Mouse (Mus musculus) heart, postnatal 10 days (tissue): Measurements from ENCODE around the gene Alox12b. TPM values are rescaled to one million over a fixed set of nuclear protein-coding genes. Genes with fewer than 3 reads are reported as not detected.
A peak's percentile ranks its signal among the peaks of the same experiment; 100 is the strongest.

Experiments
- DNase-seq, 2 experiments: peaks; one replicate each; pipeline ENCODE4 v3.0.0; 2021
- intact Hi-C: fragments of 180-260 bp; cut with DNase I; formaldehyde crosslinking; loops from one replicate; pipeline ENCODE4 v1.15.1; 2025
- total RNA-seq, 2 experiments: library from RNA; stranded (reverse); gene quantifications; 2 replicates each; pipeline ENCODE4 v1.2.3; 2021

The Alox12b gene
- total RNA-seq: not detected

DNA sequence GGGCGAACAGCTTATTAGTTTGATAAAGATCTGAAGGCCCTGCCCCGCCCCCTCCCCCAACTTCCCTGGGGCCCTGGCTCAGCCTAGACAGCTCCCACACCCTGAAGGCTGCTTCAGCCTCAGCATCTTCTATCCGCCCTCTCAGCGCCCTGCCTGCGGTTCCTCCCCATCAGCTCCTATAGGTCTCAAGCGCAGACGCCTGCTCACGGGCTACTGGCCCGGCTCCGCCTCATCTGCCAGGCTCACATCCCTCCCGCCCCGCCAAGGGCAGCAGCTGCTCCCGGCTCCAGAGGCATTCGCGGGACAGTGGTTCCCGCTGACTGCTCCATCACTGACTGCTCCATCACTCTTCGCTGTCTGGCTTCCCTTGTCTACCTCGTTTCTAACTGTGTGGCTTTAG lies at the start of gene Alox12b:
TSS of gene Alox12b (plus strand) at position 190 of the 400 bp plus-strand sequence.
- no peak for DNase-seq
- intact Hi-C loops: no loop called here

DNA sequence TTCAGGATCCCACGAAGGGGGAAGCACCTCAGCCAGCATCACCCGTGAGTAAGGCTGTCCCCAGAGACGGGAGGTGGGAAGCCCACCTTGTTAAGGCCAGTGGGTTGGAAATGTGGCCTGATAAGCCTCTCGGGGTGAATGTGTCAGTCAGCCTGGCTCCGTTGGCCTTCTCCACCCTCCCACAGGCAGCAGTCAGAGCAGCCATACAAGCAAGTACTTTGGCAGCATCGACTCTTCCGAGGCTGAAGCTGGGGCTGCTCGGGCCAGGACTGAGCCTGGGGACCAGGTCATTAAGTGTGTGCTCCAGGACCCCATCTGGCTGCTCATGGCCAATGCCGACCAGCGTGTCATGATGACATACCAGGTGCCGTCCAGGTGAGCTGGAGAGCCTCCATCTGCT lies 49.1 kb upstream of the Alox12b start:
- DNase-seq: no peak

DNA sequence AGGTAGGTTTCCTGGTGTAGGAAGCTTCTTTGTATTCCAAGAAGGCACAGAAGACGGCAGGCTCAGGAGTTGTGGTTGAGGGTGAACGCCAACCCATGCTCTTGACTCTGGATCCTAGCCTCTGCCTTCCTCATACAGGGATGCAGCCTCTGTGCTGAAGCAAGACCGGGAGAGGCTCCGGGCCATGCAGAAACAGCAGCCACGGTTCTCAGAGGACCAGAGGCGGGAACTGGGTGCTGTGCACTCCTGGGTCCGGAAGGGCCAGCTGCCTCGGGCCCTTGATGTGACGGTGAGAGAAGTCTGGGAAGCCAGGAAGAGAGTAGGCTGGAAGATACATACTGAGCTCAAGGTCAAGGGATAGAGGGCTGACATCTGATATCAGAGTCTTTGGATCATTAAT lies 48.6 kb upstream of the Alox12b start:
- no peak for DNase-seq
- intact Hi-C loops: no loop called here

More for the DNA sequence above, 49.1 kb upstream of the Alox12b start:
- intact Hi-C loops: no loop called here

DNA sequence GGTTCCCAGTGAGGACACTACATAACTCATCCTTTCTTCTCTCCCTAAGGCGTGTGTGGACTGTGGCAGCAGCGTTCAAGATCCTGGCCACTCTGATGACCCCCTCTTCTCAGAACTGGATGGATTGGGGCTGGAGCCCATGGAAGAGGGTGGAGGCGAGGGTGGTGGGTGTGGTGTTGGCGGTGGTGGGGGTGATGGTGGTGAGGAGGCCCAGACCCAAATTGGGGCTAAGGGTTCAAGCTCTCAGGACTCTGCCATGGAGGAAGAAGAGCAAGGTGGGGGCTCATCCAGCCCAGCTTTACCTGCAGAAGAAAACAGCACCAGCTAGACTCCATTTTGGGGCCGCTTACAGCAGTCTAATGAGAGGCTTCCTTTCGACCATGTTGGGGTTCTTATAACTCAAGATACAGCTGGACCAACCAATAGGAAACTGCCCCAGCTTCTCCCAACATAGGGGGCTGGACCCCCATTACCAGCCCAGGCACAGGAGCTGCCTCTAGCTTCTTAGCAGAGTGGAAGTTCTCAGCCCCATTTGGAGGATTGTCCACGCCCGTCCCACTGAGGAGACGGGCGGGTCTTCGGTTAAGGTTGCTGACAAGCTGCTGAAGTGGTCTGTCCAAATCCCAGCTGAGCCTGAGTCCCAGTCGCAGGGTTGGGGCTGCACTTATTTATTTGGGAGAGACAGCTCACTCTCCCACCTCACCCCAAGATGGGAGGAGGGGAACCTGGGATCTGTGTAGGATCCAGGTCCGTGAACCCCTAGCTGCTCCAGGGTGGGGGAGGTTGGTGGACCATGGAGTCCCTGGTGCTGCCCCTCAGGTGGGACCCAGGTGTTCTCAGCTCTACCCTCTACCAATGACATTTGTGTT lies 47.5 kb upstream of the Alox12b start:
- DNase-seq: no peak
- intact Hi-C loops: no loop called here

DNA sequence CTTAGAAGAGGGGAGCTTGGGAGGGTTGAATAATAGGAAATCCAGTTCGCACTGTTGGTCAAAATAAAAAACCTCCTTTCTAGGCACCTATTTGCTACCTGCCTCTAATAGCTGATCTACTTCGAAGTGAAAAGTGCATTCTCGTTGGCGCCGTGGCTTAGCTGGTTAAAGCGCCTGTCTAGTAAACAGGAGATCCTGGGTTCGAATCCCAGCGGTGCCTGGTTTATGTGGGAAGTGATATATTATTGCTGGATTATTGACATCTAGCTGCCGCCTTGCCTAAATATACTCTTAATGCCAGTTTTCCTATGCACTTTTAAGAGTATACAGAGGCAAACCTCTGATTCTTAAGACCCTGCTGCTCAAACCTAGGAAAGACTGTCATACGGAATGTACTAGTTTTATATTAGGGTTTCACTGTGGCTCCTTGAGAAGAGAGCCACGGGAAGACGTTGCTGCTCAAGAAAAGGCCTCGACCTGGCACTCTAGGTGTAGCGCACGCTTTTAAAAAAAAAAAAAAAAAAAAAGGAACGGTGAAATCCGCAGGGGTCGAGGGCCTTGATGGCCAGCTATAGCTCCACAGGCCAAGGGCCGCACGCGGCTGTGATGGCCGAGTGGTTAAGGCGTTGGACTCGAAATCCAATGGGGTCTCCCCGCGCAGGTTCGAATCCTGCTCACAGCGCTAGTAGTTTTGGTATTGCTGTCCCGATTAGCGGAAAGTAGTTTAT lies 46.3 kb upstream of the Alox12b start:
- intact Hi-C loops: no loop called here
- peak; percentile 96 to 98 for DNase-seq

DNA sequence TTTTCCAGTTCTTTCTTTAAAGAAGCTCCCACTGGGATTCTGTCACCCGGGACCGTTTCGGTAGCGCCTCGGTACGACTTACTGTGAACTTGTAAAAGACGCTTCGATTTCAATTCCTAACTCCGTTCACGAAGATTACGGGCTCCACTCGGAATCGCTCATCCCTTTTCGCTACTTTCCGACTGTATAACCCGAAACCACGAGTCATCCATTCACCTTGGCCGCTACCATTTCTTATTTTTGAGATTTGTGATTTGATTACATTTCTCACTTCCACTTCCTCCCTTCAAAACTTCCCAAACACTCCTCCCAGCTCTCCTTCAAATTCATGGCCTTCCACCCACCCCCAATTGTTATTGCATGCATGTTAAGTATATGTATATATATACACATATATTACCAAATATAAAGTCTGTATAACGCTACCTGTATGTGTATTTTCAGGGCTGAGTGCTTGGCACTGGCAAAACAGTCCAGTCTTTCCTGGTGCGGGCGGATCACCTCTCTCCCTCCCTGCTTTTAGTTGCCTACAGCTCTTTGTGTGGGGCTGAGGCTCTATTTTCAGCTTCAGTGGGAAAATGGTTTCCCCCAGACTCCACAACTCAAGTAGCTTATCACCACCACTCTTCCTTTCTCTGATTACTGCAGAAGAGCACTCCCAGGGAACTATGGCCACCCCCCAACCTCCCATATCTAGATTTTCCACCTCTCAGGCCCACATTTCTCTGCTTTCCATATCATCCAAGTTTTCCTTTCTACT lies 45.6 kb upstream of the Alox12b start:
- intact Hi-C loops: no loop called here
- no peak for DNase-seq

DNA sequence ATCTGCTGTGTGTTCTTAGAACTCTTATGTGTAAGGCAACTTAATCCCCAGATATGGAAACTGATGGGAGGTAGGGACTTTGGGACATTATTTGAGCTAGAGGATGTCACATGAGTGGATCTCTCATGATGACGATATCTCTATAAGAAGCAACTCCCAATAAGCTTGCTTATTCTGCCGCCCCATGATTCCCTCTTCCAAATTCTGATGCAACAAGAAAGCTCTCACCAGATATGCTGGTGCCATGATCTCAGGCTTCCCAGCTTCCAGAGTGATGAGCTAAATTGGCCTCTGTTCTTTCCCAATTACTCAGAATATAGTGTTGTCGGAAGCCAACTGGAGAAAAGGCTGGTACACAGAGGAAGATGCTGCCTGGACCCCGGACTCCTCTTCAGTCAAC lies 44.9 kb upstream of the Alox12b start:
- no peak for DNase-seq
- intact Hi-C loops: no loop called here

DNA sequence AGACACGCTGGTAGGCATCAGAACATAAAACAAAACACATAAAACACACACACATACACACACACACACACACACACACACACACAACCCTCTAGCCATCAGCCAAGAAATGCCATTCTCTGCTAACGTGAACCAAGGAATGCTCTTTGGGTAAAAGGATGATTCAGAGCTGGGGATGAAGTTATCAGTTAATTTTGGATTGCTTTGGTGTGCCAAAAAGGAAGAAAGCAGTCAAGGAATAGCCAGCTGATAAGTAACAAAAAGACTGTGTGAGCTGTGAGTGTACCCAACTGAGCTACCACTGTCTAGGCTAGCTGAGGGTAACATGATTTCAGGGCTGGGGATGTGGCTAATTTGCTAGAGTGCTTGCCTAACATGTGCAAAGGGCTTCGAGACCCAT lies 42.8 kb upstream of the Alox12b start:
- intact Hi-C loops: loop anchor here (2.0 kb wide), 1 partner anchor 13 kb away; no protein-coding TSS in a partner anchor
- no peak for DNase-seq

DNA sequence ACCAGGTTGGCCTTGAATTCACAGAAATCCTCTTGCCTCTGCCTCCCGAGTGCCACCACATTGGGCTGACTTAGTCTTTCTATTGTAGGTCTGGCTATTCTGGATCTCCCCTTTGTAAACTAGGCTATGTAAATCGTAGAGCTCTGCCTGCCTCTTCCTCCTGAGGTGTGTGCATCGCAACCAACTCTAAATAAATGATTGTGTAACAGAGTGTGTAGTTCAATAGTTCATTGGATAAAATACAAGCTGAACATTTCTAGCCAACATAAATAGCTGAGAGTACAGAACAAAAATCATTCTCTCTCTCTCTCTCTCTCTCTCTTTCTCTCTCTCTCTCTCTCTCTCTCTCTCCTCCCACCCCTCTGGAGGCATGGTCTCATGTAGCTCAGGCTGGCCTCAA lies 42.2 kb upstream of the Alox12b start:
- intact Hi-C loops: loop anchor here (2.0 kb wide), 1 partner anchor 14 kb away; no protein-coding TSS in a partner anchor
- DNase-seq: no peak

DNA sequence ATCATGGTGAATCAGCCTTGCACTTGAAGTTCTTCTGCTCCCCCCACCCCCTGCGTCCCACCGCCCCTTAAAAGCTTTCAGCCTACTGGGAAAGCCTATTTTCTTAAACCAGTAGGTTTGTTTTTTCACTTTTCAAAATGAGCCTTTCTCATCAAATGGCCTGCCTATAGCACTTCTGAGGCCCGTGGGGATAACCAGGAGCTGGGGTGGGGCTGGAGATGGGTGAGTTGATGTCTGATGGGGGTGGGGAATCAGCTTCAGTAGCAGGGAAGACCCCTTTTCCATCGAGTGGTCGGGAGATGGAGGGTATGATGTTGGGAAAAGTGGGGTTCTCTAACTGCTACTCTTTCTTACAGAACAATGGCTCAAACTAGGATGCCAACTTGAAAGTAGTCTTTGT lies 39.9 kb upstream of the Alox12b start:
- DNase-seq: no peak
- intact Hi-C loops: no loop called here

DNA sequence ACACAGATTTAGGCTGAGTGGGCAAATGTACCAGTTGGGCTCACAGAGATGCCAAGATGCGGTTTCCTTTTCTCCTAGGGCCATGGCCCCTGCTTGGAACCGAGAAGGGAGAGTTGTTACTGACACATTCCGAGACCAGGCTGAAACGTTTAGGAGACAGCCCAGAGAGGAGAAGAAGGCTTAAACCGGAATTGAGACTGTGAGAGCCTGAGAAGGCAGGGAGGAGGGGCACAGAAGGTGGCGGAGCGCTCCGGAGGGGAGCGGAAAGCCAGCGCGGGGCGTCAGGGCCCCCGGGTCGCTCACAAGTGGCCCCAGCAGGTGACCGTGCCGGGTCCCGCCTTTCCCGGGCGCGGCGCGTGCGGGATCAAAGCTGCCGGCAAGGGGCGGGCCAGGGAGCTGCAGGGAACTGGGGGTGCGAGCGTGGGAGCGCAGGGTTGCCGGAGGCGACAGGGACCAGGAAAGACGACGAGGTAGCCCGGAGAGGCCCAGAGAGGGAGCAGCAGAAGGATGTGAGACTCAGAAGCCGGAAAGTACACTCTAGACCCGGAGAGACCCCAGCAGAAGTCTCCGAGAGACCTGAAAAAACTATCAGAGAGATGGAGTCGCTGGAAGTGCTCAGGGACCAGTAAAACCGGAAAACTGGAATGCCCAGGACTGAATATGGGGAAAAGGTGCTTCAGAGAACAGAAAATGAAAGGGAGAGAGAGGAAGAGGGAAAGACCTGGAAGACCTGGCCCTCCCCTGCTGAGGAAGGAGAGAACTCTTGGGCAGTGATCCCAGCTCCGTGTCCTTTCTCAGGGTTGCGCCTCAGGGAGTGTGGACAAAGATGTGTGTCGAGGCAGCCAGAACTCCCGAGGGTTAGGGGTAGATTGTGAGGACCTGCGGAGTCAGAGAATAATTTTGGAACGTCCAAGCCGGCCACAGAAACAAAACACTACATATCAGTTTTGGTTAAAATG lies 38.8 kb upstream of the Alox12b start:
- peak; percentile 76 to 79 for DNase-seq
- intact Hi-C loops: no loop called here

DNA sequence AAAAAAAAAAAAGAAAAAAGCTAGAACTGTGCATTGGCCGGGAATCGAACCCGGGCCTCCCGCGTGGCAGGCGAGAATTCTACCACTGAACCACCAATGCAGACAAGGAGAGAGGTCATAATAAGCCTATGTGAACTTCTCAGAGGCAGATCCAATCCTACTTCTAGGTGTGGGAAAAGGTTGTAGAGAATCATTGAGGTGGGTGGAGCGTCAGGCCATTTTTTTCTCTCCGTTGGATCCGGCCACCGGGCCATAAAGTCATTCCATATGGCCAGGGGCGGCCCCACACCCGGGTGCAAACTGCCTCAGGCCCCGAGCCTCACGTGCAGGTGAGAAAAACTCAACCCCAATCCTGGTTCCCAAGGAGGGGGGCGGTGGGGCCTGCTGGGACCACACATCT lies 38.0 kb upstream of the Alox12b start:
- peak; percentile 92 to 95 for DNase-seq
- intact Hi-C loops: no loop called here

DNA sequence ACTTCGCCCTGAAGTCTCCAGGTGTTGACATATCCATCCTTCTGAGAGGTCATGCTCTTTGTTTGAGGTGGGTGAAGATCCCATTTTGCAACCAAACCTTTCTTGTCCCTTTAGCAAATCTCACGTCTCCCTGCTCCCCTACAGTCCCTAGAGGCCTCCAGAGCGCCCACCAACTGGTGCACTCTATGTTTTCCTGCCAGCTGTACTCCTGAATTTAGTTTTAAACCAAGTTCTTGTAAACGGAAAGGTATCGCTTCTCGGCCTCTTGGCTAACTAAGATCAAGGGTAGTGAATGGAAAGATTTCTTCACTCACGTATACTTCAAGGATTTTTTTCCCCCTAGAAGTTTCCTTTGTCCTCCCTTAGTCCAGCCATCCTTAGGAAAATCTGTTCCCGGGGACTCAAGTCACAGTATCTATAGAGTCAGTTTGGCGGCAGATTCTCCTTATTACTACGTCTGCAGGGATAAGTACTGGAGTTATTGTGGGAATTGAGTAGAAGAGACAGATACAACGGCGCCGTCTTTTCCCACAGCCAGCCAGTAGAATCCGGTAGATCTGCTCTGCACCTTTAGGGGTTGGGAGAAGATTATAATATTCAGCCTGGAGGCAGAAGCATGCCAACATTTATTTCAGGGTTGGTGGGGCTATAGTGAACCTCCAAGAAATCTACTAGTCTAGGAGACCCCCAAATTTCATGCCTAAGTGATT lies 37.2 kb upstream of the Alox12b start:
- intact Hi-C loops: no loop called here
- DNase-seq: no peak

DNA sequence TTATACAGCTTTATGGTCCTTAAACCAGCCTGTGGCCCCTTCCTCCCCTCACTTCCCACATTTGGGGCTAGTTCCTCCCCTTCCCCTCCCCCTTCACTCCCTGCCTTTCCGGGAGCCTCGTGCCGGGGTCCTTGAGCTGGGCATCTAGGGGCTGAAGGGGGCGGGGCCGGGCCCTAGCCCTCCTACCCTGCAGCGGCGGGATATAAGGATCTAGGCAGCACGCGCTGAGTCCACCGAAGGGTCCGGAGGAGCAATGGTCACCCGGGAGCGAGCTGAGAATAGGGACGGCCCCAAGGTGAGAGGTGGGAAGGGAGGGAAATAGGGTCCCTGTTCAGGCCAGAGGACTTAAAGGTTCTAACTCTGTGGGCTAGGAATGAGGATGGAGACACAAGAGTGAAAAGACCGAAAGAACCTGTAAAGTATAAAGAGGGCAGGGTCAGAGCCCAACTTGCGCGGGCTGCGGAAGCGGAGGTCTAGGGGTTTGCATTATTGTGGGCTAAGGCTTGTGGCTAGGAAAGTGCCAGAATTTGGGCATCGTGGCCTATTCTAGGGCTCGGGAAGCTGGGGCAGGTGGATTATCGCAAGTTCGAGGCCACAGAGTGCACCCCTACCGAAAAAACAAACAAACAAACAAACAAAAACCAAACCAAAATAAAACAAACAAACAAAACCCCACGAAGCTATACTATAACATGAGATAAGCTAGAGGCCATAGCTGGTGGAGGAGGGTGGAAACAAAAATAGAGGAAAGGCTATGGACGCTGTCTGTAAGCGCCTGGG lies 36.4 kb upstream of the Alox12b start, which contains the start of gene Hes7:
TSS of gene Hes7 (plus strand) at position 184 of the 780 bp plus-strand sequence.
- intact Hi-C loops: no loop called here
- DNase-seq: no peak

DNA sequence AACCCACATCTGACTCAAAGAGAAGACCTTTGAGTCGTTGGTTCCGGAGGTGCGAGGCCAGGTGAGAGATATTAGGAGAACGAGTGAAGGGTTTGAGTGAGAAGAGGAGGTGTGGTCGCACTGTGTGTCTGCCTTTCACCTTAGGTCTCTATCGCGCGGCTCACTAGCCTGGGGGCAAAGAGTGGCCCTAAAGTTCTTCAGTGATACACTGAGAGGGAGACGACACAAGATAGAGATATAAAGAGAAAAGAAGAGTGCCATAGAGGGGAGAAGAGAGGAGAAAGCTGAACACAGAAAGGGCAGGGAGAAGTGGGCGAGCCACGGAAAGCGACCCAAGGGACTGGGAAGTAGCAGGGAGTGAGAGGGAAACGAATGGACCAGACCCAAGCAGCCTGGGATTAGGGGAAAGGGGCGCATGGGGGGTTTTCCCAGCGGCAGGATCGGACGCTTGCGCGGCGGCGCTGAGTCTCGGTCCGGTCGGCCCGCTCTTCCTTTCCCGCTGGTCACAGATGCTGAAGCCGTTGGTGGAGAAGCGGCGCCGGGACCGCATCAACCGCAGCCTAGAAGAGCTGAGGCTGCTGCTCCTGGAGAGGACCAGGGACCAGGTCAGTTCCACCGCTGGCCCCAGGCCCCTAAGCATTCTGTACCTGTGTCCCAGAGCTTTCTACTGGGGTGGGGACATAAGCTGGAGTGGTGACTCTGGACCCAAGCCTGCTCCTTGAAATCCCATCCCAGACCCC lies 35.6 kb upstream of the Alox12b start:
- DNase-seq: peak; percentile 57 to 58
- intact Hi-C loops: no loop called here

DNA sequence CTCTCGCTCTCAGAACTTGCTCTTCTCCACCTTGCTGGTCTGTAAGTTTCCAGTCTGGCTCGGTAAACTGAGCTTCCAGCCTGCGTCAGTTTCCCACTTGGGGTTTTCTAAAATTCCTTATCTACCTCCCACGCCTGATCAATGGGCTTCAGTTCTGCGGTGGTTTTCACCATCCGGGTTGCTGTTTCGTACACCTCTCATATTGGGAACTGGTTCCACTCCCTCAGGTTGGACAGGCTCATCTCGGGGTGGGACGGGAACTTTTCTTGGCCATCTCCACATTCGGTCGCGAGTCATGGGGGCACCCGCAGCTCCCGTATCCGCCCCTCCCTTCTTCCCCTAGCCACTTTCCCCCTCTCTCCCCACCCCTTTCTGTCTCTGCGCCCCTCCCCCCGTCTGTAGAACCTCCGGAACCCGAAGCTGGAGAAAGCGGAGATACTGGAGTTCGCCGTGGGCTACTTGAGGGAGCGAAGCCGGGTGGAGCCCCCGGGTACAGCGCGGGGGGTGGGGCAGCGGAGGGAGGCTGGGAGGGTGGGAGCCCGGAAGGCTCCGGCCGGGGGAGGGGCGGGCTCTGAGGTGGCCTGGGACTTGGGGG lies 35.0 kb upstream of the Alox12b start:
- no peak for DNase-seq
- intact Hi-C loops: loop anchor here (1.0 to 2.0 kb wide), 2 partner anchors 33 to 55 kb away; partner anchors contain the start of gene Vamp2

DNA sequence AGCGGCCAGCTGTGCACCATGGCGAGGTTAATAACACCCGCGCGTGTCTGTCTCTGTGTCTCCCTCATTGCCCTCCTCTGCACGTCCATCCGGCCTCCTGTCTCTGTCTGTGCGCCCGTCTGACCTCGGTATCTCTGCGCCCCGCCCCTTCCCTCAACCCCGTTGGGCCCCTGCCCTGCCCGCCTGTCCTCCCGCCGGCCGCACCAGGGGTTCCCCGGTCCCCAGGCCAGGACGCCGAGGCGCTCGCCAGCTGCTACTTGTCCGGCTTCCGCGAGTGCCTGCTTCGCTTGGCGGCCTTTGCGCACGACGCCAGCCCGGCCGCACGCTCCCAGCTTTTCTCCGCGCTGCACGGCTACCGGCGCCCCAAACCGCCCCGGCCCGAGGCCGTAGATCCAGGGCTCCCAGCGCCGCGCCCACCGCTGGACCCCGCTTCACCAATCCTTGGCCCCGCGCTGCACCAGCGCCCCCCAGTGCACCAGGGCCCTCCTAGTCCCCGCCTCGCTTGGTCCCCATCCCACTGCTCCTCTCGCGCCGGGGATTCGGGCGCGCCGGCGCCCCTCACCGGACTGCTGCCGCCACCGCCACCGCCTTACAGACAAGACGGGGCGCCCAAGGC lies 34.3 kb upstream of the Alox12b start, which contains the start of gene 9130213A22Rik:
TSS of gene 9130213A22Rik (minus strand) at position 254 of the 616 bp plus-strand sequence.
- peak; percentile 93 to 94 for DNase-seq
- intact Hi-C loops: loop anchor here (1.0 to 2.0 kb wide), 2 partner anchors 34 to 55 kb away; partner anchors contain the start of gene Vamp2
